Mouse (Mus musculus) G1E (cell line): ENCODE results near the gene Ehbp1. TPM values are rescaled to one million over a fixed set of nuclear protein-coding genes. Genes with fewer than 3 reads are reported as not detected.

ENCODE experiments used
- ATAC-seq: 2 replicates; pipeline ENCODE4 v1.8.0; 2016; ENCODE audit warnings: mild to moderate bottlenecking; ENCODE audit not compliant: insufficient number of reproducible peaks, poor library complexity, low FRiP score, severe bottlenecking; ENCODE audit errors: extremely low read depth
- DNase-seq: peaks from one replicate; pipeline ENCODE4 v3.0.0; 2012; ENCODE audit warnings: low spot score
- H3K27me3 ChIP-seq: 2 replicates; pipeline ENCODE4 v1.6.1; 2012; ENCODE audit warnings: mild to moderate bottlenecking, low read length, inconsistent platforms; ENCODE audit not compliant: insufficient read depth
- H3K36me3 ChIP-seq: replicated peaks from 2 replicates; pipeline ENCODE3; 2012; ENCODE audit warnings: mild to moderate bottlenecking, inconsistent platforms
- H3K4me1 ChIP-seq: 2 replicates; pipeline ENCODE4 v1.6.1; 2012; ENCODE audit warnings: low read depth, low read length, inconsistent platforms, mixed read lengths; ENCODE audit not compliant: insufficient read depth
- H3K4me3 ChIP-seq: 2 replicates; pipeline ENCODE4 v1.5.1; 2012; ENCODE audit warnings: low read depth, mild to moderate bottlenecking, inconsistent platforms, low read length, moderate library complexity, mixed read lengths
- H3K9me3 ChIP-seq: replicated peaks from 2 replicates; pipeline ENCODE4 v1.6.1; 2012; ENCODE audit warnings: inconsistent platforms
- CTCF ChIP-seq: IDR thresholded peaks from 2 replicates; pipeline ENCODE4 v1.5.1; 2012; ENCODE audit warnings: low read depth, low read length, inconsistent platforms, mixed read lengths
- GATA1 ChIP-seq: IDR thresholded peaks from 2 replicates; pipeline ENCODE4 v1.6.1; 2012; ENCODE audit warnings: borderline replicate concordance, low read length, inconsistent platforms, mixed read lengths
- GATA2 ChIP-seq: IDR thresholded peaks from 2 replicates; pipeline ENCODE4 v1.6.1; 2012; ENCODE audit warnings: low read depth, low read length, inconsistent platforms, borderline replicate concordance
- POLR2AphosphoS5 ChIP-seq: IDR thresholded peaks from 2 replicates; pipeline ENCODE4 v1.6.1; 2012; ENCODE audit warnings: low read depth, low read length, inconsistent platforms; ENCODE audit not compliant: insufficient replicate concordance
- TAL1 ChIP-seq: conservative IDR thresholded peaks from 2 replicates; pipeline ENCODE4 v1.6.1; 2012; ENCODE audit warnings: low read depth, low read length, inconsistent platforms, mixed read lengths
- polyA plus RNA-seq: library from polyadenylated mRNA; stranded (reverse); fragments of >175 nt; gene quantifications from 2 replicates; pipeline ENCODE4 v1.2.3, GENCODE M21; 2012
- total RNA-seq, 2 experiments: library from RNA; stranded (forward) in 1 of 2; stranded (reverse) in 1 of 2; fragments of 200-1000 nt in 1 of 2; fragments of >200 nt in 1 of 2; fragmentation: Nextera tagmentation in 1 of 2; gene quantifications; 2 replicates each; pipeline ENCODE4 v1.2.3; 2014 to 2017

The Ehbp1 gene
- total and polyA plus RNA-seq, 3 experiments: 0.30 to 13.5 (median 3.8) TPM

GRCm38 (mm10) chr11:21998141-21999047 lies 343.7 kb downstream of the Ehbp1 start:
- Histone ChIP-seq H3K4me3 (no peak overlapping the region), H3K36me3 (no peaks in the 10 kb centered on the region), H3K9me3 (peaks cover 9% of the 10 kb centered on the region), H3K27me3 (peaks cover 96% of the 10 kb centered on the region), H3K4me1 (peaks cover 15% of the 10 kb centered on the region)
- ATAC-seq (no peak), DNase-seq (no peak)
- TF ChIP-seq POLR2AphosphoS5 (no peak), GATA1 (no peak), TAL1 (no peak), GATA2 (no peak), CTCF (no peak)

GRCm38 (mm10) chr11:21997561-21998140 lies 344.4 kb downstream of the Ehbp1 start:
- Histone ChIP-seq H3K27me3 (peaks cover 96% of the 10 kb centered on the region), H3K36me3 (no peaks in the 10 kb centered on the region), H3K4me3 (no peak overlapping the region), H3K9me3 (peaks cover 17% of the 10 kb centered on the region), H3K4me1 (peaks cover 8% of the 10 kb centered on the region; the same call in 1 of the 2 replicates)
- TF ChIP-seq TAL1 (no peak), CTCF (no peak), GATA2 (no peak), GATA1 (no peak), POLR2AphosphoS5 (no peak)
- ATAC-seq (no peak), DNase-seq (no peak)

GRCm38 (mm10) chr11:21996661-21997560 lies 345.2 kb downstream of the Ehbp1 start:
- peaks cover 90% of the 10 kb centered on the region for H3K27me3 ChIP-seq

GRCm38 (mm10) chr11:21996325-21996647 lies 345.8 kb downstream of the Ehbp1 start:
- DNase-seq (no peak), ATAC-seq (no peak)
- H3K27me3 ChIP-seq: peaks cover 84% of the 10 kb centered on the region
- H3K9me3 ChIP-seq: peaks cover 17% of the 10 kb centered on the region
- no peak overlapping the region for H3K4me3 ChIP-seq
- TF ChIP-seq GATA2 (no peak), POLR2AphosphoS5 (no peak), TAL1 (no peak), CTCF (no peak), GATA1 (no peak)
- no peaks in the 10 kb centered on the region for H3K36me3 ChIP-seq
- H3K4me1 ChIP-seq: no peaks in the 10 kb centered on the region

More at GRCm38 (mm10) chr11:21996661-21997560, 345.2 kb downstream of the Ehbp1 start:
- Histone ChIP-seq H3K9me3 (peaks cover 17% of the 10 kb centered on the region), H3K4me3 (no peak overlapping the region), H3K36me3 (no peaks in the 10 kb centered on the region), H3K4me1 (peaks cover 3% of the 10 kb centered on the region; the same call in 1 of the 2 replicates)
- TF ChIP-seq TAL1: no peak
- no peak for TF ChIP-seq GATA2
- no peak for TF ChIP-seq POLR2AphosphoS5
- no peak for TF ChIP-seq CTCF
- no peak for TF ChIP-seq GATA1
- ATAC-seq: no peak
- DNase-seq: no peak

GRCm38 (mm10) chr11:21995534-21996324 lies 346.4 kb downstream of the Ehbp1 start:
- DNase-seq: no peak
- ATAC-seq: no peak
- peaks cover 78% of the 10 kb centered on the region for H3K27me3 ChIP-seq

More at GRCm38 (mm10) chr11:21995534-21996324, 346.4 kb downstream of the Ehbp1 start:
- H3K36me3 ChIP-seq: no peaks in the 10 kb centered on the region
- H3K9me3 ChIP-seq: peaks cover 17% of the 10 kb centered on the region
- no peak overlapping the region for H3K4me3 ChIP-seq
- H3K4me1 ChIP-seq: no peaks in the 10 kb centered on the region
- TF ChIP-seq POLR2AphosphoS5: no peak
